Mouse (Mus musculus): ENCODE data around the gene Rnf141.

DNA sequence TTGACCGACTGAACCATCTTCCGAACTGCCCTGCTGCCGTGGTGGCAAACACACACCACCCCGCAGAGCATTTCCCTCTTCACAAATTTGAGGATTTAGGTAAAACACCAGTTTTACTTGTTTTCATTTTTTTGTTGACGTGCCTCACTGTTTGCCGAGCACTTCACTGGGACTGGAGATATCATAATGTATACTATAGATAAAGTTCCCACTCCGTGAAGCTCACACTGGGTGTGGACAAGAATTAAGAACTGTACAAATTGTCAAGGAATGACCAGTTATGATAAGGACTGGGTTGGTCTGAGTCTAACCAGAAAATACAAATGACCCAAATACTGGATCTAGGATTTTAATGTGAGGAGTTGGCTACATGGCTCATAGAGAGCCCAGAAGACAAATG lies 65.3 kb downstream of the Rnf141 start:
- TF ChIP-seq GATA1 (IDR thresholded peaks at IDR 0.05; ENCODE audit: borderline replicate concordance, low read length) (no peak), FLI1 (IDR thresholded peaks at IDR 0.05; ENCODE audit: low read length) (no peak)

Measured in megakaryocyte, embryonic 14.5 days (primary cell).